Mouse (Mus musculus) monocyte, adult 2 months (primary cell): ENCODE measurements around the gene Csmd2.

ENCODE experiments used
- DNase-seq, 2 experiments: peaks; one replicate each; pipeline ENCODE4 v3.0.0; 2022; ENCODE audit warnings: low spot score in 2 of 2, low read depth in 1 of 2

Csmd2 gene

DNA sequence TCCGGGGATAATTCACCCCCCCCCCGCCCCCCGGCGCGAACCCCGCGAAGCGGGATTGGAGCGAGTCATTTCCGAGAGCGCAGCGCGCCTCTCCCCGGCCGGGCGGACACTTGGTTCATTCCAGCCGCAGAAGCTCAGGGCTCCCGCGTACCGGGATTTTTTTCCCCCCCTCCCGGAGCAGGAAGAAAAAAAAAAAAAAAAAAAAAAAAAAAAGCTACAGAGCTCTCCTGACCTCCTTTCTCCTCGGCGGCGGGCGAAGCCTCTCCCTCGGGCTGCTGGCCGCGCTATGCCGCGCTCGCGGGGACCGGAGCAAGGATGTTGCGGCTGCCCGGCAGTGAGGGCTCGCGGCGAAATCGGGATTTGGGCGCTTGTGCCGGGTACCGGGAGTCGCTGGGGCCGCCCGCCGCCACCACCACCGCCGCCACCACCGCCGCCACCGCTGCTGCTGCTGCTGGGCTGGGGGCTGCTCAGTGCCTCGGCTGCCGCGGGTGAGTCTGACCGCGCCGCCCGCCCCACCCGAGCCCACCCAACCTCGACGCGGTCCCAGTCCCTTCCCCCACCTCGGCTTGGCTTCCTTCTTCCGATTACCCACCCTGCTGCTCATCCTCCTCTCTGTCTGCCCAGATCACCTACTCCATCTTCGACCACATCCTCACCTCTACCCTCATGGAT lies at the start of gene Csmd2:
TSS of gene Csmd2 (plus strand) at position 74 of the 672 bp plus-strand sequence.
- no peak for DNase-seq

DNA sequence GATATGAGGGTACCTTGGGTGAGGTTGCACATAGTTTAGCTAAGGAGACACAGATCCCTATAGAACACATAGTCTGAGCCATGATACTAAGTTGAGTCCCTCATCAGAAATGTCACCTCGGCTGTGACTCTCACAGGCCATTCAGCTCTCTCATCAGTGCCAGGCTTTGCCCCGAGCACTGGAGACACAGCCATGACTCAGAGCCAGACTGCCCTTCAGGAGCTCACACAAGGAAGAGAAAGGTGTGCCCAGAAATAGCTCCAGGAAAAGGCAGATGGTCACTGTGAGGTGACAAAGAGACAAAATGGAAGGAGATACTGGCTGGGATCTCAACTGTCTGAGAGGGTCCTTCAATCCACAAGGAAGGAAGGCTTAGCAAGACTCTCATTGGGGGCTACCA lies 40.0 kb upstream of the Csmd2 start:
- DNase-seq = no peak

DNA sequence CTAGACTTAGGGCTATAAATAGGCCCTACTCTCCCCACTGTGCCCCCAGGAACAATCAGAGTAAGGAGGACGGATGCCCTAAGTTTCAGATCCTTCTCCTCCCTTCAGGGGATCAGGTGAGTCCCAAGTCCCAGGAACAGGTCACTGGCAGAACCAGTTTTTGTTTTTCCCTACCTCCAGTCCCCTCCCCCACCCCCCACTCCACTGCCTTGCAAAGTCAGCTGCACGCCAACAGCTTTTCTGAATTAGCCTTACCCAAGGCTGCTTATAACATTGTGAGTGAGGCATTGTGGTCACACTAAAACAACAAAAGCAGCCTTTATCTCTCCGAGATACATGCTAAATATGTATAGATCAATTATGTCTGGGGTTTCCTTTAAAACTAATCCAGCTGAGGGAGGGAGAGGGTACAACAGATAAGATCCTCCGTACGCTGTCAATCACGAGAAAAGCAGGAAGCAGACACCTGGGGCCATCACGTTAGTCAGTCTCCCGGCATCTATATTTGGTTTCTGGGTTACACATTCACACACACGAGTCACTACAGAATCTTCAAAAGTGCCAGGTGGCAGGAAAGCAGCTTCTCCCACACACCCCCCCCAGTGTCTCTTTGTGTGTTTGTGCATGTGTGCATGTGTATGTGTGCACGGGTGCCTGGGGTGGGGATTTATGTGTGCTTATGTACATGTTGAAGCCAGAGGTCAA lies 34.5 kb upstream of the Csmd2 start:
- no peak for DNase-seq

DNA sequence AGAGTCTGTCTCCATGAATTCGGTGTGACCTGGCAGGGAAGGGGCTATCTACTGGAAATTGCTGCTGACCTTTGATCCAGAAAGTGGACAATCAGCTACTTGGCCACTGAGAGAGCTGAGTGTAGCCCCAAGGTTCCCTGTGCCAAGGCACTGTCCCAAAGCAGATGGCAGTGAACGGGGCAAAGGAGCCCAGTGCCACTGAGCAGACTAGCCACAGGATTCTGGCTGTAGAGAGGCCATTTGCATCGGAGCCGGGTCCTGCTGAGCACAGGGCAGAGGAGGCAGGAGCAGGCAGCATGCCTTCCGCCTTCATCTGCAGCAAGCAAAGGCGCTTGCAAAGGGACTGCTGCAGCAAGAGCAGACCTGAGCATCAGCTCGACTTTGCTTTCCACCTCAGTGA lies 18.6 kb upstream of the Csmd2 start:
- no peak for DNase-seq

DNA sequence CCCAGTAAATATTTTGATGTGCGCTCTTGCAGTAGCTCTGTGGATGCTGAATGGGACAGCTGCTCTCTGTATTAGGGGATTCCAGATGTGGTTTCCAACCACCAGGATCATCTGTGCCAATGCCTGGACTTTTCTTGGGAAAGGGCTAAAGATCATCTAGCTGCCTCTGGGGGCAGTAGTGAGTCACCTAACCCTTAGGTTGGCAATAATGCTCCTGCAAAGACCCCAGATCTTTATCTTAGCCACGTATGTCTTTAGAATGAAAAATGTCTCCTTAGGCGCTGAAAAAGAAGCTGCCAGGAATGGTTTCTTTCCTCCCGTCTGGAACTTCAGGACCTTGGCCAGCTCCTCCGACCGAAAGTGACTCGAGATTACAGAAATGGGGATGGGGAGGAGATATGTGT lies 17.6 kb upstream of the Csmd2 start:
- no peak for DNase-seq

DNA sequence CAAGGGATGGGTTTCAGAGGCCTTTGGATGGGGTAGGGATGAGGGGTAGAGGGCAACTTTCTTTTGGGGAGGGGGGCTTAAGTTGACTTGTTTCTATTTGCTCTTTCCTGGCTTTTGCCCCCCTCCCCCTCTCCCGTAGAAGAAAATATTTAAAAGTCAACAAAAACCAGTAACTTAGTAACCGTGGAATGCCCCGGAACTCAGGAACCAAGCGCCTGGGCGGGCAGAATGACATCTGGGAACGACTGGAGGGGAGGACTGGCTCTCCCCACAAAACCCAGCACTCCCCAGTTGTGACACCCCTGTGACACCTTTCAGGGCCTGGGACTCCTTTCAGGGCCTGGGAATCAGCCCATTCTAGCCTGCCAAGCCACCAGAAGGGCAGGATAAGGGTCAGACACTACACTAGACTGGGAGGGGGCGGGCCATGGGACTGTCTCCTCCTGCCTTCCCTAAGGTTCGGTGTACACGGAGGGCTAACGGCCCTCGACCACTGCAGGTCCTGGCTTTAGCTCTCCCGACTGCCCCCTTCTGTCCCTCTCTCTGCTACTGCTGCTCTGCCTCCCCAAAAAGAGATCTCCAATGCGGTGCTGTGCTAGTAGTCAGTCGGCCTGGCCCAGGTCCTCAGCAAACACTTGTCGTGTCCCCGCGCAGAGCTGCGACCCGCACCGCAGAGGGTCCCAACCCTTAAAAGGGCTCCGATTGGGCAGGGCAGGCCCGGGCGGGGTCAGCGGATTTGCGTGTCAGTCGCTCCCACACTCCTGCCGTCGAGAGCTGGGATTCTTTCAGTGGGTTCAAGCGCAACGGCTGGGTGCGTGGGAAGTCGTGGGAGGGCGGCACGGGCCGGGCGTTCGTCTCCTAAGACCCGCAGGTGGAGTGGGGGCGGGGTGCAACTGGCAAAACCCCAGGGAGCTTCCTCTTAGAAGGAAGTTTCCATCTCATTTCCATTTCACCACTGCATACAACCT lies 16.5 kb upstream of the Csmd2 start, which contains the start of gene CK137956:
TSS of gene CK137956 (minus strand) at position 51 of the 968 bp plus-strand sequence.
- DNase-seq = no peak

DNA sequence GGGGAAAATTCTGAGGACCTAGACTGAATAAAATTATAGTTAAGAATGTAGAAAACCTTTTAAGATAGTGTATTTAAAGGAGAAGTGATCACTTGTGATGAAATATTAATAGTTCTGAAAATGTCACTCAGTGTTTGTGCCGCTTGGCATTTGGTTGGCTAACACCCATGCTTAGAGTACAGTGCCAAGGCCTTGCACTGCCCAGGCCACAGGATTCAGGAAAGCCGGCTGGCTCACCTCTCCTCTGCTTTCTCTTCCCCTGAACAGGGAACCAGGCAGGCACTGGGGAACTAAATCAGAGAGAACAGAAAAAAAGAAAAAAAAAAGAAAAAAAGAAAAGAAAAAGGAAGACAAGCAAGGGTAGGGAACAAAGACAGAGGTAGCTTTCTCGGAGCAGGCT lies 14.7 kb upstream of the Csmd2 start:
- no peak for DNase-seq

DNA sequence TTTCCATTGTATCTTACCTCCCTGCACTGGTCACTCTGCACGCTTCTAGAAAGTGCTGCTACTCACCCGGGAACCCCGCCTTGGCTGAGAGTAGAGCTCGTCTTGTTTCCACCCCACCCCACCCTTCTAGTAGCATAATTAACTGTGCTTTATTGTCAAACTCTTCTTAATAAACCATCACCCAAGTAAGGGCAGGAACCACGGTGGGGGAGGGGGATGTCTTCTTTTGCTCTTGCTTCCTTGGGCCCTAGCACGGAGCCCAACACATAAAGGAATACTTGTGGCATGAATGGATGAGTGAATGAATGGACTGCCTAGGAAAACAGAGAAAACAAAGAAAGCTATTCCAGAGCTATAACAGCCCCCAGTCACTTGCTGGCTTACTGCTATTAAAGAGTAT lies 6.5 kb upstream of the Csmd2 start:
- DNase-seq = no peak

DNA sequence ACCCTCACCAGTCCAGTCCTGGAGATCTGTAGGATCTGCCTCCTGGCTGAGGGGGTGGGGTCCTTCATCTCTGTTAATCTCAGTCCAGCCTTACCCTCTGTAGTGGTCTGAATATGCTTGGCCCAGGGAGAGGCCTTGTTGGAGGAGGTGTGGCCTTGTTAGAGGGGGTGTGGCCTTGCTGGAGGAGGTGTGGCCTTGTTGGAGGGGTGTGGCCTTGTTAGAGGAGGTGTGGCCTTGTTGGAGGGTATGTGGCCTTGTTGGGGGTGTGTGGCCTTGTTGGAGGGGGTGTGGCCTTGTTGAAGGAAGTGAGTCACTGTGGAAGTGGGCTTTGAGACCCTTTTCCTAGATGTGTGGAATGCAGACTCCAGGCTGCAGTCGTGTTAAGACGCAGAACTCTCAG lies 3.2 kb upstream of the Csmd2 start:
- DNase-seq = no peak

DNA sequence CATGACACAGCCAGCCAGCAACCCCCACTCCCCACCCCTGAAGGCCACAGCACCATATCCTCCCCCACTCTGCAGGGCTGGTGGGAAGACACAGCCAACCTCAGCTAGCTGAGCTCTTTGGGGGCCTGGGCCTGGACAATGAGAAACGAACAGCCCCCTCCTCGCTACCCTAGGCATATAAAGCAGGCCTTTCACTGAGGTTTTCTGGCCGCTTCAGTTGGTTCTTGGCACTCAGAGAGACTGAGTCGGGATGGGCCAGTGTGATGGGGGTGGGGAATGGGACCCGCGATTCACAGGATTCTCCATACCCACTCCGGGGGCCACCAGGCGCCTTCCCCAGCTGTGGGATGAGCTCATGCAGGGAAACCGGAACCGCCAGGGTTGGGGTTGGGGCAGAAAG lies 1.8 kb upstream of the Csmd2 start:
- DNase-seq = no peak

DNA sequence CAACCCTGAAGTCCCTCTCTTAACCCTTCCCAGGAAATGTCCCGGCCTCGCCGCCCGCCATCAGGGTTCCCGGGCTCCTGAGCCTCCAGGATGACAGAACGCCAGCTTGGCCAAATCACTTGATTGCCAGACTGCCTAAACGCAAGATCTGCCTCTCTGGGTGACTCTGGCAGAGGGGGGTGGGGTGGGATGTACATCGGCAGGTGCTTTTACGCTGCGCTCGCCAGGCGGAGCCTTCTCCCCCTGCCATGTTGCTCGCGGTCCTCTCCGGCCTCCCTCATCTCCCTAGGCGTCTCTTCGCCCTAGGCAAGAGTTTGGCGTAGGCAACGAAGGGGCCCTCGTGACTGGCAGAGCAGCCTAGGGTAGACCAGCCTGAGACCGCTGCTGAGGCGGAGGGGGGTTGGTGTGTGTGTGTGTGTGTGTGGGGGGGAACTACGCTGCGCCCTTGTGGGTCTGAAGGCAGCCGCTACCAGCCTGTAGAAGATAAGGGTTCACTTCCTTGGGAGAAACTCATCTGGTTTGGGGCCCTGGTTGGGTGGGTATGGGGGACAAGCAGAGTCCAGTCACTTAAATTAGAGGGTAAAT lies 1.1 kb upstream of the Csmd2 start:
- no peak for DNase-seq

DNA sequence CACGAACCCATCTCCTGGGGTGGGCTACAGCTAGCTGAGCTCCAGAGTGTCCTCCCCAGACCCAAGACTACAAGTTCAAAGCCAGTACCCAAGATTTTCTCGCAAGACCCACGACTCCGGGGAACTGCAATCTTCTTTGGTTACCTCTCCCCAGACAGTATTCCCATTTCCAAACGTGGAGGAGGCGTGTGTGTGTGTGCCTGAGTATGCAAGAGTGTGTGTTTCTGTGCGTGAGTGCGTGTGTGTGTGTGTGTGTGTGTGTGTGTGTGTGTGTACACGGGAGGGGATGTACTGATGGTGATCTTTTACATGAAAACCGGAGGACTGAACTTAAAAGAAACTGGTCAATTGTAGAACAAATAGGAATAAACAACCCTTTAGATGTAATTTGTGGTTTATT lies 387 bp upstream of the Csmd2 start:
- no peak for DNase-seq

DNA sequence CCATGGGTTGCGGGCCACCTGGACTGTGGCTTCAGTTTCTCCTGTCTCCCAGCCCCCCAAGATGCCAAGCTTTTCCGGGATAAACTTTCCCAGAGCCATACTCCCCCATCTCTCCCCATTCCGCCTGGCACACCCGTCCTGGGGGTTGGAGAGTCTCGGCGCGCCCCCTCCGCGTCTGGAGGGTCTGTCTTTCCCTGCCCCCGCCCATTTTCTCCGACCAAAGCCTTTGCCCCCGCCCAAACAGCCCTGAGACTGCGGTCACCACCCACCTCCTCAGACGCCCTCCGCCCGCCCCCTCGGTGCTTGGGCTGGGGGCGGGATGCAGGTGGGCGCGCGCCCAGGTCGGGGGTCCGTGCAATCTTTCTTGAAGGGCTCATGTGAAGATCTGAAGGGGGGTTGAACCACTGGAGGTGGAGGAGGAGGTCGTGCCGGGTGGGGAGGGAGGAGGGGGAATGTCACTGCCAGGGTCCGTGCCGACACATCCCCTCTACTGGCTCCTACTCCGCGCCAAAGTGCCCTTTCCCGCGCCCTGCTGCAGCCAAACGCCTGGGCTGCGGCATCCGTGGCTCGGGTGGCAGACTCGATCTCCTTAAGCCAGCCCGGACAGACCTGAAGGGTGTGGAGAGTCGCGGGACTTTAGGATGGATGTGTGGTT lies 996 bp downstream of the Csmd2 start:
- DNase-seq = no peak

DNA sequence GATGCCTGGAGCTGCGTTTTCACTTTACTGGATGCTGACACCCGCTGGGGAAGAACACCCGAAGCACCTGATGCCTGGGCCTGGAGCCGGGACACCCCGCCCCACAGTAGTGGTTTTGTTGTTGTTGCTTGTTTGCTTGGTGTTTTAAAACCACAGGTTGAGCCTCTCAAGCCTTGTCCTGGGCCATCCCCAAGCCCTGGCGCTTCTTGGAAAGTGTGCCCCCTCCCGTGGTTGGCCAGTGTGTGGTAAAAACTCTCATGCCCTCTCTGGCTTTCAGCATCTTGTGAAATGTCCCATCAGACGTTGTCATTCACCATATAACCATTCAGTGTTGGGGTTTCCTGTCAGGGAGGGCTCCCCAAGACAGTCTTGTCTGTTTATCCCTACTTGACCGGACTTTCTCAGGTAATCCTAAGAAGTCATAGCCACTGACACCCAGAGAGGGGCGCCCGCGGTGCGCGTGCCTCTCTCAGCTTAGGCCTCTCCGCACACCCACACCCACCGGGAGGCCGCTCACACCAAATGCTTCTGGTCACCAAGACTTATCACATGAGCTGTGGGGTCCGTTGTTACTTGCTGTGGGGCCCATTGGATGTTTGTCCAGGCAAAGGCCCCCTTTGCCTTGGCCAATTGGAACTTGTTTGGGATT lies 1.8 kb downstream of the Csmd2 start:
- DNase-seq = no peak

DNA sequence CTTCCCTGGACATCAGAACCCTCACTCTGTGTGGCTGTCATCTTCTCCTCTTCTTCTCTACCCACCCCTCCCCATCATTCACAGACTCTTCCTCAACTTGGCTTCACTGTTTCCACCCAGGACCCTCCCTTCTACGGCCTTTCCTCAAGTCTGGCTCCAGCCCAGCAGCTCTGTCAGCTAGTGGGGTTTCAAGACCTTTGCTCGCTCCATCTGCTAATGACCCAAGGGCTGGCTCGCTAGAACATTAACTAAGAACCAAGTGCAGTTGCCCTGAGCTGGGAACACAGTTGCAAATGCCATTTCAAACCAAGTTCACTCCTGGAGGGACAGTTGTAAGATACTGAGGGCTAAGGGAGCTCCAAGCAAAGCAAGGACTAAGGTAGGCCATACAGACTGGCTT lies 11.6 kb downstream of the Csmd2 start:
- DNase-seq = no peak

DNA sequence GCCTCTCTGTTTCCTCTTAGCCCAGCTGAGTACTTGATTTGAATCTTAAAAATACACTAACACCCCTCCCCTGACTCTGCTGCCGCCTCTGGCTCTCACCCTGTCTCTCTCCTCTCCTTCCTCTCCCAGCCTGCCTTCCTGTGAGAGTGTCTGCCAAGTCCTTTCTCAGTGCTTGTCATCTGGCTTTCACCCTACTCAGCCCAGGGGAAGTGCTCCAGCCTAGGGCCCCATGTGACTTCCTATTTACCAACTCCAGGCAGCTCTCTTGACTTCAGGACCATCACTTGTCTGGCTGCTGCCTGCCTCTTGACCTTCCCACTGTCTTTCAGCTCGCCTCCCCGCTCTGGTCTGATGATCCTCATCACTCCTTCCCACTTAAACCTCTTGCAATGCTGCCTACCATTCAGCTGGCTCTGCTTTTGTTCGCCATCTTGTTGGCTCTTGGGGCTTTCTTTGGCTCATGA lies 15.0 kb downstream of the Csmd2 start:
- no peak for DNase-seq

DNA sequence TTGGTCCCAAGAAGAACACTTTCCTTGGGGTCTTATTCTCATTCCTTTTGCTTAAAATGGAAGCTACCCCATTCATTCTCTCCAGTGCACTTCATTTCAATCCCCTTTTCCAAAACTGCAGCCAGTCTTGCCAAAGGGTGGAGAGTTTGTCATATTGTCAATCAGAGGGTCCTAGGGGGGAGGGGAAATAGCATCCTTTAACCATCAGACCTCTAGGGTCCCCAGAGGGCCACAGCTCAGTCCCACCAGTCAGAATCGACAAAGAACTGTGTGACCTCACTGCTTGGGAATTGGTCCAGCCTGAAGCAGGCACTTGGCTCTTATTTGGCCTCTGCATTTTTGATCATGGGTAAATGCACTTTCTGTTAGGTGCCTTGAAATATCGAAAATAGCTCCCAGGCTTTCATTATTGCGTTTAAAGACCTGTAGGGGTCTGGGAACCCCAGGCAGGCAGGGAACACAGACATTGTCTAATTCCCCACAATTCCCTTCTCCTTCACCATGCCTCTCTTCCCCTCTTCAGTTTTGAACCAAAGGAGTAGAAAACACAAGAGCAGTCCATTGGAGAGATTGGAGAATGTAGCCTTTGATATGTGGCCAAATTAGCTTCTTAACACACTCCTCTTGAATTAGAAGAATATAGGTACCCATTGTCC lies 17.3 kb downstream of the Csmd2 start:
- DNase-seq = no peak

DNA sequence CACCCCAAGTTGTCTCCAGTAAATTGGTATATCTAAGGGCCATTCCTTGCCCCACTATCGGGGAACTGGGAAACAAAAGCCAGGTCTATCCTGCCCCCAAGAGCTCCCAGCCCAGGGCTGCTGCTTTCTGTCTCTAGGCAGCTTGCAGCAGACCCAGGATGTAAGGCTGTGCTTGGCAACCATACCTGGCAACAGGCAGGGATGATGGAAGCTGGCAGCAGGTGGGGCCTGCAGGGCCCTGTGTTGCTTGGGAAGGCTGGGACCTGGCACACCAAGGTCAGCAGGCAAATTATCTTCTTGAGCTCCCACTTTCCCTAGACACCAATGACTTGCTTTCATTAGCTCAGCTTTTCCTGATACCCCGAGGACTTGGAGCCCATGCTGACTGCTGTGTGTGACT lies 31.8 kb downstream of the Csmd2 start:
- no peak for DNase-seq

DNA sequence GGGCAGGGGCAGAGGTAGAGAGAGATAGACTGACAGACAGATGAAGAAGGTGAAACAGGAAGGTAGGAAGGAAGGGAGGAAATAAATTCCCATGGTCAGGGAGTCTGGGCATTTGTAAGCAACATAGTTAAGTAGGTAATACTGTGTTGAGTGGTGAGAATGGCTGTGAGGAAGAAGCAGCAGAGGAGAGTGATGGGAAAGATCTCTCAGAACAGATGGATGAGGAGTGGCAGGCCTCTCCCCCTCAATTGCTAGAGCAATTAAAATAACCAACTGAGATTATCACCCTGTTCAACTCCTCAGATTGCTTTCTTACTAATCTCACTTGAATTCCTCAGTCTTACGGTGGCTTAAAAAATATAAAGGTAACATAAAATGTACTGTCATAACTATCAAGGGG lies 40.6 kb downstream of the Csmd2 start:
- no peak for DNase-seq

DNA sequence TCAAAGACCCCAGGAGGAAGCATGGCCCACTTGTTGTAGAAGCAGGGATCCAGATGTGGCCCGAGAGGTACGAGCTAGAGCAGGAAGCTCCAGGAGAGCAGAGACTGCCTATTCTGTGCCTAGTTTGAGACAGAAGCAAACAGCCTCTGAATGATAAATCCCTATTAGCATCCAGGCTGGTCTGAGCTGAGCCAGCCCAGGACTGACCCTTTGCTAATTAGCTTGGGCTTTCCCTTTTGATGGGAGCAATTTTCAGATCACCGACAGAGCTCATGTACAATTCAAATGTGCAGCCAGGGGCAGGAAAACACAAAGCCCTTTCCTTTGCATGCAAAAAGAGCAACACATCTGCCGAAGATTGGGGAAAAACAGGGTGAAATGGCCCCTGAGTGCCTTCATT lies 54.2 kb downstream of the Csmd2 start:
- DNase-seq = no peak
